ENCODE assay signal across 9 mouse cellular contexts in genomic region chr7:63956981-63957713, GRCm38 (mm10). TPM values are rescaled to one million over a fixed set of nuclear protein-coding genes. Genes with fewer than 3 reads are reported as not detected.
DNase-seq lines count a peak whose midpoint lies in the region; ATAC-seq lines count a peak whose summit lies in the region.
"Had no signal": no experiment of that assay in that cellular context is flagged by ENCODE, and none has a peak within 500 bp of the region (broad histone marks: within the 10 kb centered on the region; RNA-seq: fewer than 3 reads in every experiment).

No protein-coding gene starts in this region.

- no peak overlapping the region for H3K4me3 ChIP-seq in kidney, embryonic 14.5 days (ENCODE audit: low read length)
- H3K4me3 ChIP-seq in embryonic facial prominence, embryonic 10.5 days: peak overlapping the region; percentile 31
- H3K4me3 ChIP-seq in stomach, embryonic 16.5 days (replicated peaks; ENCODE audit: low read length): no peak overlapping the region

- H3K36me3 ChIP-seq in kidney, embryonic 14.5 days (ENCODE audit: control insufficient read depth, insufficient read depth, low read length): no peaks in the 10 kb centered on the region
- H3K36me3 ChIP-seq in embryonic facial prominence, embryonic 10.5 days (replicated peaks): no peaks in the 10 kb centered on the region
- H3K36me3 ChIP-seq in stomach, embryonic 16.5 days (ENCODE audit: control insufficient read depth, insufficient read depth, low read length): no peaks in the 10 kb centered on the region

- no peak overlapping the region for H3K4me2 ChIP-seq in kidney, embryonic 14.5 days (replicated peaks; ENCODE audit: low read depth, low read length)
- no peak overlapping the region for H3K4me2 ChIP-seq in stomach, embryonic 16.5 days (ENCODE audit: low read depth, low read length)

- H3K9me3 ChIP-seq in kidney, embryonic 14.5 days (ENCODE audit: control insufficient read depth, low read length): no peaks in the 10 kb centered on the region
- H3K9me3 ChIP-seq in embryonic facial prominence, embryonic 10.5 days: no peaks in the 10 kb centered on the region
- H3K9me3 ChIP-seq in stomach, embryonic 16.5 days (replicated peaks; ENCODE audit: control insufficient read depth, low read length): no peaks in the 10 kb centered on the region

- no peaks in the 10 kb centered on the region for H3K4me1 ChIP-seq in kidney, embryonic 14.5 days (ENCODE audit: control insufficient read depth, insufficient read depth, low read length)
- peaks cover 28% of the 10 kb centered on the region for H3K4me1 ChIP-seq in embryonic facial prominence, embryonic 10.5 days
- peaks cover 5% of the 10 kb centered on the region; the same call in 1 of the 2 replicates for H3K4me1 ChIP-seq in stomach, embryonic 16.5 days (ENCODE audit: control insufficient read depth, insufficient read depth, low read length)

- no peaks in the 10 kb centered on the region for H3K27me3 ChIP-seq in kidney, embryonic 14.5 days (ENCODE audit: control insufficient read depth, insufficient read depth, low read length)
- H3K27me3 ChIP-seq in embryonic facial prominence, embryonic 10.5 days (replicated peaks; ENCODE audit: low read depth, poor library complexity, severe bottlenecking): no peaks in the 10 kb centered on the region
- no peaks in the 10 kb centered on the region for H3K27me3 ChIP-seq in stomach, embryonic 16.5 days (ENCODE audit: control insufficient read depth, insufficient read depth, low read length)

- 20% methylated on average over 16 of the region's 16 CpGs for WGBS in kidney, embryonic 14.5 days
- whole genome bisulfite sequencing in embryonic facial prominence, embryonic 10.5 days: 10% methylated on average over 16 of the region's 16 CpGs
- 26% methylated on average over 16 of the region's 16 CpGs for WGBS in stomach, embryonic 16.5 days

- 0 out of 2 replicates have a peak, but pooled peaks have one; percentile 9 for ATAC-seq in kidney, embryonic 14.5 days (ENCODE audit: low FRiP score, low TSS enrichment)
- peak; percentile 35 for ATAC-seq in inflammation-experienced regulatory T-cells, adult 6 months
- ATAC-seq in stomach, embryonic 16.5 days (ENCODE audit: insufficient read depth, low FRiP score): peak; percentile 26; the same call in 1 of the 2 replicates

- no peak for DNase-seq in kidney, adult 9 months
- DNase-seq in embryonic facial prominence, embryonic 10.5 days (ENCODE audit: low spot score): peak; percentile 56
- peak; percentile 56 for DNase-seq in lung, postnatal 25 days (ENCODE audit: low spot score)
- no peak for DNase-seq in kidney, postnatal 14 days
- no peak for DNase-seq in kidney, postnatal 10 days

- H3K27ac ChIP-seq in kidney, embryonic 14.5 days (ENCODE audit: low read depth, low read length): no peak overlapping the region
- H3K27ac ChIP-seq in embryonic facial prominence, embryonic 10.5 days (replicated peaks): peak overlapping the region; percentile 86
- H3K27ac ChIP-seq in stomach, embryonic 16.5 days (ENCODE audit: low read length): peak overlapping the region; percentile 39

- no peak overlapping the region for H3K9ac ChIP-seq in kidney, embryonic 14.5 days (ENCODE audit: low read depth, low read length)
- no peak overlapping the region for H3K9ac ChIP-seq in stomach, embryonic 16.5 days (ENCODE audit: low read length)

RNA-seq across cellular contexts. Expression of gene Klf13, which starts 18.4 kb away (rescaled TPM):
- 23.0 and 23.2 TPM in 2 replicates for polyA plus RNA-seq in kidney, embryonic 14.5 days (2014; fragmentation: Nextera tagmentation; extraction: Ambion mirVana)
- polyA plus RNA-seq in embryonic facial prominence, embryonic 10.5 days (2016; fragmentation: Nextera tagmentation; extraction: Ambion mirVana): 22.1 and 23.9 TPM in 2 replicates
- polyA plus RNA-seq in inflammation-experienced regulatory T-cells, adult 6 months (2017; shearing (Covaris generic)): 100 to 1,000 TPM; 125 to 194 (median 163) TPM
- 29.1 and 30.8 TPM in 2 replicates for polyA plus RNA-seq in stomach, embryonic 16.5 days (2015; fragmentation: Nextera tagmentation; extraction: Ambion mirVana)

RNA-seq across cellular contexts. Expression of gene E030018B13Rik, which starts 40.5 kb away (rescaled TPM):
- polyA plus RNA-seq in kidney, embryonic 14.5 days (2014; fragmentation: Nextera tagmentation; extraction: Ambion mirVana): 0.35 TPM in 1 of 2 replicates, not detected in the other
- not detected in 2 replicates for polyA plus RNA-seq in embryonic facial prominence, embryonic 10.5 days (2016; fragmentation: Nextera tagmentation; extraction: Ambion mirVana)
- polyA plus RNA-seq in inflammation-experienced regulatory T-cells, adult 6 months (2017; shearing (Covaris generic)): under 1 TPM in 1 of 3 experiments, not detected in 2; 0.62 TPM
- not detected in 2 replicates for polyA plus RNA-seq in stomach, embryonic 16.5 days (2015; fragmentation: Nextera tagmentation; extraction: Ambion mirVana)
- polyA plus RNA-seq: limb, embryonic 11.5 days had no signal

Comparison
In these comparisons a context has a peak if more than half of its experiments do, and no peak if none do; other contexts are left out.
1. DNase-seq: peak in embryonic facial prominence, embryonic 10.5 days (single experiment) and lung, postnatal 25 days (single experiment); none in kidney, adult 9 months (single experiment), kidney, postnatal 14 days (single experiment) and kidney, postnatal 10 days (single experiment).
2. Peak in every context shown above with its lines, with median percentiles within 50 percentile points of each other: ATAC-seq.